Mouse (Mus musculus) stomach, postnatal 0 days (tissue): ENCODE data around the gene Mfsd13b.

ENCODE experiments used
- CTCF ChIP-seq: IDR thresholded peaks from 2 replicates; pipeline ENCODE4 v1.5.1; 2016; ENCODE audit warnings: antibody characterized with exemption, low read depth, mild to moderate bottlenecking, moderate library complexity
- EP300 ChIP-seq: optimal IDR thresholded peaks from 2 replicates; pipeline ENCODE3; 2016; ENCODE audit warnings: antibody characterized with exemption

GRCm38 (mm10) chr7:121000065-121000822 lies 17.9 kb downstream of the Mfsd13b start:
- no peak for TF ChIP-seq EP300
- no peak for TF ChIP-seq CTCF
